Mouse (Mus musculus) liver, embryonic 16.5 days (tissue): ENCODE measurements around the gene Psmd8. TPM values are rescaled to one million over a fixed set of nuclear protein-coding genes. Genes with fewer than 3 reads are reported as not detected.
A peak's percentile ranks its signal among the peaks of the same experiment; 100 is the strongest.
"Not testable (repeated sequence)": the region's sequence is repeated elsewhere in the genome, so short reads cannot be mapped to it uniquely, and the experiment has no call there.

ENCODE experiments used
- ATAC-seq: fragments of 200-750 bp; cut with Nextera tagmentation; 2 replicates; pipeline ENCODE4 v1.8.0; 2017; ENCODE audit warnings: low read depth, mild to moderate bottlenecking, moderate number of reproducible peaks, moderate library complexity
- H3K27ac ChIP-seq: fragments of 300-500 bp; sonication (generic); 2 replicates; pipeline ENCODE4 v1.5.1; 2014; ENCODE audit warnings: mild to moderate bottlenecking, low read length
- H3K27me3 ChIP-seq: fragments of 300-500 bp; sonication (generic); 2 replicates; pipeline ENCODE4 v1.6.1; 2014; ENCODE audit warnings: low read depth, low read length, mixed read lengths; ENCODE audit not compliant: control insufficient read depth, insufficient read depth
- H3K36me3 ChIP-seq: fragments of 300-500 bp; sonication (generic); 2 replicates; pipeline ENCODE4 v1.6.1; 2014; ENCODE audit warnings: mild to moderate bottlenecking; ENCODE audit not compliant: control insufficient read depth, insufficient read depth
- H3K4me1 ChIP-seq: fragments of 300-500 bp; sonication (generic); 2 replicates; pipeline ENCODE4 v1.6.1; 2014; ENCODE audit warnings: low read depth, low read length, mixed read lengths; ENCODE audit not compliant: control insufficient read depth
- H3K4me2 ChIP-seq: fragments of 300-500 bp; sonication (generic); 2 replicates; pipeline ENCODE4 v1.6.1; 2014; ENCODE audit warnings: low read depth, low read length, mixed read lengths
- H3K4me3 ChIP-seq: fragments of 300-500 bp; sonication (generic); 2 replicates; pipeline ENCODE4 v1.5.1; 2014; ENCODE audit warnings: low read depth, mild to moderate bottlenecking, low read length
- H3K9ac ChIP-seq: fragments of 300-500 bp; sonication (generic); 2 replicates; pipeline ENCODE4 v1.6.1; 2014; ENCODE audit warnings: low read depth, low read length
- H3K9me3 ChIP-seq: fragments of 300-500 bp; sonication (generic); replicated peaks from 2 replicates; pipeline ENCODE4 v1.6.1; 2016; ENCODE audit warnings: low read length; ENCODE audit not compliant: control insufficient read depth
- whole genome bisulfite sequencing: fragments of 180-500 bp; shearing (Covaris S2); extraction: QIAGEN DNeasy Blood & Tissue Kit; methylation state at CpG from one replicate; pipeline ENCODE4 v1.1.7; 2014; ENCODE audit not compliant: insufficient replicate concordance; 5-methylcytosine and 5-hydroxymethylcytosine counted together
- polyA plus RNA-seq: library from polyadenylated mRNA; unstranded; fragments of >200 nt; fragmentation: Nextera tagmentation; extraction: Ambion mirVana; gene quantifications from 2 replicates; pipeline ENCODE4 v1.2.1, GENCODE M21; 2015

Psmd8 gene
- polyA plus RNA-seq = 106 and 111 TPM in 2 replicates

DNA sequence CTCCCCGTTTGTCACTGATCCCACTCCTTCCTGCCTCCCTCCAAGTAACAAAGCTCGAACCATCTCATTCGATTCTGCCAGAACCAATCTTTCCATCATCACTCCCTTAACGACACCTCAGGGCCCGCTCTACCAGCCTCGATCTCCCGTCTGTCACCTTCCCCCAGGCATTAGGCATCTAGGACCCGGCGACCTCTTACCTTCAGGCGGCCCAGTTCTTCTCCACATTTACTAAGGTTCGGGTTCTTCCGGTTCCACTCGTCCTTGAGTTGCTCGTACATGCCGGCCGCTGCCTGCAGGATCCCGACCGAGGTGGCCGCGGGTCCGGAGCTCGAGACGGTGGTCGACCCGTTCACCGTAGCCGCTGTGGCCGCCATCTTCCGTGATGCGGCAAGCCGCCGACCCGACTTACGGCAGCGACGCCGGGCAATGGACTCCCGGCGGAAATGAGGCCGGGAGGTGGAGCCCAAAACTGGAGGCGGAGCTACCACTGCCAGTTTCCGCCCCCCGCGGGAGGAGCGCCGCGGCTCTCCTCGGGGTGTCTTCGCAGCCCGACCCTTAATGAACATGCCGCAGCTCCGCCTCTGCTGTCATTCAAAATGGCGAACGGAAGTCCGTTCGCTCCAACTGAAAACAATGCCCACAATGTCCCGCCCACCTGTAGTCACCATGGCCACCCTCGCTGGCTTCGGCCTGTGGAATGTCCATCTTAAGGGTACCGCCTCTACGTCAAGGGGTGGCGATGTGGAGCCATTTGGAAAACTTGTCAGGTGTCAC lies at the start of gene Psmd8:
Gene Psmd8 (minus strand): TSS at position 625 of the 777 bp plus-strand sequence.
- whole genome bisulfite sequencing = under 1% methylated on average over 62 of the region's 62 CpGs
- peak; percentile 96 for ATAC-seq
- peak within 1 kb of the TSS; percentile 86 for H3K4me2 ChIP-seq

DNA sequence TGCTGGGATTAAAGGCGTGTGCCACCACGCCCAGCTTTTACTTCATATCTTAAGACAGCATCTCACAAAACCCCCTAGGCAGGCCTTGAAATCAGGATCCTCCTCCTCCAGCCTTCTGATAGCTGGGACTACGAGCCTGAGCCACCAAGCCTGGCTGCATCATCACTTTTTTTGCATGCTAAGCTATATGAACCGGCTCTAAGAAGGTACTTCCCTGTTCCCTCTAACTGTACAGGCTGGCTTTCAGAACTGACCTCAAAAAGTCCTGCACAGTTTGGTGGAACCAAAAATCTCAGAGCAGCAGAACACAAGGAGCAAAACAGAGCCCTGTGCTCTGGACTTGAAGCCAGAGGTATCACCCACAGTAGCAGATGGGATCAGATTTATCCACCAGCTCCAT lies 47.7 kb upstream of the Psmd8 start:
- Histone ChIP-seq H3K27ac (no peak overlapping the region), H3K9me3 (no peaks in the 10 kb centered on the region), H3K27me3 (peaks cover 24% of the 10 kb centered on the region), H3K4me3 (no peak overlapping the region), H3K4me1 (no peaks in the 10 kb centered on the region; the same call in 1 of the 2 replicates), H3K36me3 (no peaks in the 10 kb centered on the region), H3K4me2 (no peak overlapping the region), H3K9ac (no peak overlapping the region)
- ATAC-seq = no peak
- WGBS = 24% methylated on average over 4 of the region's 4 CpGs

More for the DNA sequence above, at the start of gene Psmd8:
- H3K36me3 ChIP-seq = peaks cover 14% of the 10 kb centered on the region
- peaks cover 16% of the 10 kb centered on the region for H3K4me1 ChIP-seq
- H3K4me3 ChIP-seq = peak within 1 kb of the TSS; percentile 79
- peak within 1 kb of the TSS; percentile 80 for H3K9ac ChIP-seq
- H3K27ac ChIP-seq = peak within 1 kb of the TSS; percentile 77
- H3K27me3 ChIP-seq = no peaks in the 10 kb centered on the region
- no peaks in the 10 kb centered on the region for H3K9me3 ChIP-seq

- no peak overlapping the region for H3K4me2 ChIP-seq
- no peak overlapping the region for H3K27ac ChIP-seq
- 66% methylated on average over 13 of the region's 13 CpGs for WGBS
- no peaks in the 10 kb centered on the region for H3K36me3 ChIP-seq
- H3K4me3 ChIP-seq = no peak overlapping the region
- no peaks in the 10 kb centered on the region for H3K4me1 ChIP-seq
- H3K27me3 ChIP-seq = no peaks in the 10 kb centered on the region
- ATAC-seq = no peak
- no peak overlapping the region for H3K9ac ChIP-seq
- H3K9me3 ChIP-seq = no peaks in the 10 kb centered on the region
Measured at GRCm38 (mm10) chr7:29225520-29225919, 45.0 kb upstream of the Psmd8 start.

GRCm38 (mm10) chr7:29224756-29225394 lies 44.4 kb upstream of the Psmd8 start:
- Histone ChIP-seq H3K4me1 (no peaks in the 10 kb centered on the region), H3K27ac (no peak overlapping the region), H3K4me2 (no peak overlapping the region), H3K36me3 (no peaks in the 10 kb centered on the region), H3K27me3 (no peaks in the 10 kb centered on the region), H3K9me3 (peaks cover 4% of the 10 kb centered on the region), H3K9ac (no peak overlapping the region), H3K4me3 (no peak overlapping the region)
- ATAC-seq = no peak
- WGBS = 45% methylated on average over 16 of the region's 16 CpGs

- H3K9me3 ChIP-seq = peaks cover 5% of the 10 kb centered on the region
- peaks cover 10% of the 10 kb centered on the region for H3K4me1 ChIP-seq
- no peak for ATAC-seq
- H3K27ac ChIP-seq = no peak overlapping the region
- WGBS = 59% methylated on average over 15 of the region's 15 CpGs
- H3K4me2 ChIP-seq = no peak overlapping the region
- H3K4me3 ChIP-seq = no peak overlapping the region
- no peaks in the 10 kb centered on the region for H3K36me3 ChIP-seq
- H3K9ac ChIP-seq = no peak overlapping the region
- no peaks in the 10 kb centered on the region for H3K27me3 ChIP-seq
Measured at GRCm38 (mm10) chr7:29214846-29215245, 34.3 kb upstream of the Psmd8 start.

GRCm38 (mm10) chr7:29214236-29214635 lies 33.7 kb upstream of the Psmd8 start:
- H3K4me3 ChIP-seq = no peak overlapping the region
- H3K27ac ChIP-seq = no peak overlapping the region
- no peaks in the 10 kb centered on the region; the same call in 1 of the 2 replicates for H3K9me3 ChIP-seq
- H3K4me1 ChIP-seq = peaks cover 10% of the 10 kb centered on the region
- WGBS = 55% methylated on average over 2 of the region's 2 CpGs
- H3K4me2 ChIP-seq = no peak overlapping the region
- no peaks in the 10 kb centered on the region for H3K27me3 ChIP-seq
- H3K36me3 ChIP-seq = no peaks in the 10 kb centered on the region
- no peak overlapping the region for H3K9ac ChIP-seq
- ATAC-seq = no peak

GRCm38 (mm10) chr7:29213675-29214082 lies 33.2 kb upstream of the Psmd8 start, which contains the start of gene Catsperg1:
Gene Catsperg1, minus strand, starts transcription at chr7:29214035.
- 23% methylated on average over 20 of the region's 20 CpGs for WGBS
- Histone ChIP-seq H3K4me3 (no peak within 1 kb of the TSS), H3K36me3 (no peaks in the 10 kb centered on the region), H3K4me2 (no peak within 1 kb of the TSS), H3K27me3 (no peaks in the 10 kb centered on the region), H3K4me1 (peaks cover 10% of the 10 kb centered on the region), H3K9ac (no peak within 1 kb of the TSS), H3K9me3 (no peaks in the 10 kb centered on the region; the same call in 1 of the 2 replicates), H3K27ac (no peak within 1 kb of the TSS)
- ATAC-seq = no peak

- not testable (repeated sequence) for H3K9me3 ChIP-seq, H3K36me3 ChIP-seq, ATAC-seq, H3K4me1 ChIP-seq, H3K27ac ChIP-seq, H3K9ac ChIP-seq, H3K4me3 ChIP-seq, H3K4me2 ChIP-seq, H3K27me3 ChIP-seq
- 40% methylated on average over 40 of the region's 40 CpGs for WGBS
Measured at GRCm38 (mm10) chr7:29212775-29213560, 32.5 kb upstream of the Psmd8 start.
